Mouse (Mus musculus) layer of hippocampus, postnatal 36 days (tissue): ENCODE results near the gene Cdk14. TPM values are rescaled to one million over a fixed set of nuclear protein-coding genes. Genes with fewer than 3 reads are reported as not detected.

Source experiments
- DNase-seq, 2 experiments: peaks; one replicate each; pipeline ENCODE4 v3.0.0; 2022
- microRNA-seq, 2 experiments: library from miRNA; unstranded; fragments of <30 nt; microRNA quantifications; one replicate each; pipeline ENCODE4 v1.2.0; 2021
- total RNA-seq, 2 experiments: library from RNA; stranded (reverse); gene quantifications; 2 replicates each; pipeline ENCODE4 v1.2.3; 2021

Gene Cdk14
- total RNA-seq, 2 experiments from 2014 or later = 254 to 260 TPM

DNA sequence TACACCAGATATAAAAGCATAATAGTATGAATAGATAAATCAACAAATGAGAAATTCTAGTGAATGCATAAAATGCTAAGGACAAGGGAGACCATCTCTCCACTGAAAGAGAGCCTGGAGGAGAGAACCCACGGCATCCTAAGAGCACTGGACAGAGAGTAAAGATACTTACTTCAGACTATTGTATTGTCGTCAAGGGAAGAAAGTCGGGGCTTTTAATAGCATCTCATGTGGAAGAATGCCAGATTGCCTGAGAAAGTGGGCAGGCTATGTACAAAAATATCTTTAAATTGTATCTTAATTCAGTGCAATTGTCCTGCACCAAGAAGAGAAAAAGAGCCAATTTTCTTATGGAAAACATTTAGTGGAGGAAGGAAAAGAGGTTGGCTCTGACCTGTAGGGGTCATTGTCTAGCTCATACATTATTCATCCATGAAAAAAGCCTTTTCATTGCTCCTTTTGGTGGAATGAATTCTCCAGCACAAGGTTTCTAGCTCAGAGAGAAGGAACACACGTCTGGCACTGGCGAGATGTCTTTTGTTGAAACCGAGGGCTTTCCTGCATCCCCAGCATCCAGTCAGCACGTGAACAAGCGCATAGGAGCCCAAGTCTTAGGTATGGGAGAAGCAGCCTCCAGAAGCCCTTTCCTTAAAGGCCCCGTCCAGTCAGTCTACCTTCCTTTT is 646.9 kb downstream of the Cdk14 start:
- no peak for DNase-seq

DNA sequence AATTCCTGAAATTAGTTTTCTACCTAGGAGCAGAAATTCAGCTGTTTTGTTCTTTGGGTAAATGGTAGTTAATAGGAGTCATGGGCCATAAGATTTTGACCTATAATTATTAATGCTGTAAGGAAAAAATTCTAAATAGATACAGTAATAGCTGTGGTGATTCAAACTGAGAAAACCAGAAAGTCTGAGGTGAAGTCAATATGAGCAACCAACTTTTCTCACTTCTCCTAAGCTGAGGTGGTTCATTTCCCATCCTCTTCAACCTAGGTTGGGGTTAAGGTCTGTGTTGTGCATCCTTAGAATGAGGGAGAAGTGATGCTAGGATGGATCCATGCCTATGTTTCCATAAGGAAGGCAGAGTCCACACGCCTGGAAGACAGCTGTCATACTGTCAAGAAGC is 649.5 kb downstream of the Cdk14 start:
- no peak for DNase-seq

DNA sequence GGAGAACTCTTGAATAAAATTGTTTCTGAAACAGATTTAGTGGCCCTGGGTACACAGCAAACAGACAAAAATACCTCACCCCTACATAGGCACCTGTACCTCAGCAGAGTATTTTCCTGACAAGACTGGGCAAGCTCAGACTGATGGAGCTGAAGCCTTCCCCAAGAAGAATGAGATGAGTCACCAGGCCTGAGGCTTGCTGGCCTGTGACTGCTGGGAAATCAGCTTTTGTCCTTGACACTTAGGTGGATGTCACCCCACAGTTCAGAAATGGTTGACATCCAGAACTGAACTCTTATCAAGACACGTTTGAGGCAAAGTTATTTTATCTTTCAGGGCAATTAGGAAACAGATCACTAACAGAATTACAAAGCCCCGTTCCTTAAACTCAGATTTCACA is 652.2 kb downstream of the Cdk14 start:
- no peak for DNase-seq

GRCm38 (mm10) chr5:4766719-4767118 is 653.4 kb downstream of the Cdk14 start:
- DNase-seq = no peak

DNA sequence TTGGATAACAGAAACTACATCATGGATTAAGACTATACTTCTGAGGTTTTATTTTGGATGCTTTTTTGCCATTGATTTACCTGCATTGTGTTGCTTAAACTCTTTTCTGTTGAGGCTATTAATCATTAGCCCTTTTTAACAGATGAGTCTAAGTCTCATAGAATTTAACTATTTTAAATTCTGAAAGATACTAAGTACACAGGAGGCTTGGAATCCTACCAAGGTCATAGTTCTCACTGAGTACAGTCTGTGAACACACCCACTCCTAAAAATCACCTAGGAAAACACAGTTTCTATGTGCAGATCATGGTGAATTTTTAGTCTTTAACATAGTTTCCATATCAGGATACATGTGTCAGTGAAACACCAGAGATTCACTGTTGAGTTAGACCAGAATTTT is 658.2 kb downstream of the Cdk14 start:
- DNase-seq = no peak

DNA sequence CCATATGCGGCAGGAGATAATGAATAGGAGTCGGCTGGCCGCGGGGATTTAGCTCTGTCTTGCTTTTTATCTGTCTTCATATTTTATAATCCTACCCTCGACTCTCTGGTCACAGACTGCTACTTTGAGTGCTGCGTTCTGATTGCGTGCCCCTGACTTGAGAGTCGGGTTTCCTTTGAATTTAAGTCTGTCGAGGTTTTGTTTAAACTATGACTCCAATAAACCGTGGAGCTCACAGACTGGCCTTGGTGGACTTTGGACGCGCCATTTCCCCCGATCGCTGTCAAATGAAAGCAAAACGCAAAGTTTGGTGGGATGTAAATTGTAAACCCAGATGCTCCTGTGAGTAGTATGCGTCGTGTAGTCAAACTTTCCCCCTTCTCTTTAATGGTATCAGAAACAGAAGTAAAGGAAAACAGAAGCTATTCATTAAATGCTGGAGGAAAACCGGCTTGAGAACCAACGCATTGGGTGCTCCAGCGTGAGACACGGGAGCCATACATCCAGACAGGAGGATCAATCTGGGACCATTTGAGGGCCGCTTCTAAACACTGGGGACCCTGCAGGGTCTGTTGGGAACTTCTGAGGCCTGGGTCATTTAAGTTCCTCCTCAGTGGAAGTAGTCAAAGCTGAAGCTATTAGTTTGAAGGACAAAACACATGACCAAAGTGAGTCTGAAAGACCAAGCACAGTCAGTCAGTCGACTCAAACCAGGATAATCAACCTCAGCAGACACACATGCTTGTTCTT is 661.6 kb downstream of the Cdk14 start:
- DNase-seq = peak in 1 of 2 experiments; percentile 8

GRCm38 (mm10) chr5:4757902-4758301 is 662.2 kb downstream of the Cdk14 start, which contains the start of gene Fzd1:
Fzd1 (minus strand) TSS chr5:4758035.
- peak; percentile 88 to 91 for DNase-seq

- DNase-seq = peak; percentile 48 to 53
Measured at GRCm38 (mm10) chr5:4756871-4757711, 663.0 kb downstream of the Cdk14 start.

- peak in 1 of 2 experiments; percentile 17 for DNase-seq
Measured at GRCm38 (mm10) chr5:4756001-4756681, 664.0 kb downstream of the Cdk14 start.

- DNase-seq = no peak
Measured at GRCm38 (mm10) chr5:4755326-4755725, 664.8 kb downstream of the Cdk14 start.

- no peak for DNase-seq
Measured at GRCm38 (mm10) chr5:4754701-4755281, 665.3 kb downstream of the Cdk14 start.

Small RNA genes lying within 50 kb of the gene (microRNA-seq; reads per million reads assigned to microRNA genes)
- gene Gm25037 (0 reads per million in 2 experiments), gene Gm44483 (0 reads per million in 2 experiments)

Other genes with a start within 250 kb of the Cdk14 start
- not detected for gene 1700015F17Rik, start 58.8 kb upstream of the Cdk14 start, total RNA-seq
- 10 to 100 TPM; 26.9 to 30.3 TPM for gene Cldn12, start 94.6 kb upstream of the Cdk14 start, total RNA-seq
- gene Gtpbp10, start 139.2 kb upstream of the Cdk14 start, total RNA-seq = 10 to 100 TPM; 11.0 to 11.2 TPM
- not detected for gene Gm8773, start 153.5 kb upstream of the Cdk14 start, total RNA-seq
- 10 to 100 TPM; 14.5 to 17.3 TPM for gene Cfap69, start 243.9 kb upstream of the Cdk14 start, total RNA-seq